Mouse (Mus musculus): ENCODE data around the gene Hoxd8. TPM values are rescaled to one million over a fixed set of nuclear protein-coding genes. Genes with fewer than 3 reads are reported as not detected.

Hoxd8 gene
- total RNA-seq, 2 experiments from 2014 or later, result 38.3 to 46.1 TPM

- no peak for DNase-seq
Observed at GRCm38 (mm10) chr2:74752431-74753174, 48.2 kb downstream of the Hoxd8 start.

- no peak for DNase-seq
Observed at GRCm38 (mm10) chr2:74753175-74753523, 48.7 kb downstream of the Hoxd8 start.

- no peak for DNase-seq
Observed at GRCm38 (mm10) chr2:74753711-74754110, 49.3 kb downstream of the Hoxd8 start.

Small RNA genes lying within 50 kb of the gene (microRNA-seq; reads per million reads assigned to microRNA genes)
- gene Gm44463 (0 reads per million in 2 experiments), gene Mir10b (5,953 to 12,915 reads per million in 2 experiments)

Other genes starting within 250 kb of the Hoxd8 start
- gene Lnpk, start 125.2 kb upstream of the Hoxd8 start, total RNA-seq (2021), result 10 to 100 TPM; 62.4 to 66.0 TPM
- under 1 TPM in 1 of 2 experiments, not detected in 1; 0.07 TPM for gene Evx2, start 45.1 kb upstream of the Hoxd8 start, total RNA-seq (2021)
- not detected for gene Hoxd13, start 36.3 kb upstream of the Hoxd8 start, total RNA-seq (2021)
- not detected for gene Hoxd12, start 29.6 kb upstream of the Hoxd8 start, total RNA-seq (2021)
- under 1 TPM; 0.23 to 0.56 TPM for gene Hoxd11, start 25.1 kb upstream of the Hoxd8 start, total RNA-seq (2021)
- 1 to 10 TPM; 3.9 to 4.5 TPM for gene Hoxd10, start 12.7 kb upstream of the Hoxd8 start, total RNA-seq (2021)
- 10 to 100 TPM; 12.6 to 16.1 TPM for gene Hoxd9, start 6.9 kb upstream of the Hoxd8 start, total RNA-seq (2021)
- under 1 TPM in 1 of 2 experiments, not detected in 1; 0.26 TPM for gene Hoxd3, start 7.3 kb downstream of the Hoxd8 start, total RNA-seq (2021)
- 1 to 10 TPM; 2.1 to 4.8 TPM for gene Hoxd4, start 7.3 kb downstream of the Hoxd8 start, total RNA-seq (2021)
- under 1 TPM; 0.21 to 0.43 TPM for gene Gm28230, start 22.1 kb downstream of the Hoxd8 start, total RNA-seq (2021)
- gene Hoxd1, start 58.4 kb downstream of the Hoxd8 start, total RNA-seq (2021), result not detected
- gene Mtx2, start 121.2 kb downstream of the Hoxd8 start, total RNA-seq (2021), result 10 to 100 TPM; 49.5 to 51.0 TPM